Mouse (Mus musculus) intestine, embryonic 15.5 days (tissue): ENCODE data around the gene Olfr1033. TPM values are rescaled to one million over a fixed set of nuclear protein-coding genes. Genes with fewer than 3 reads are reported as not detected.
"Not testable (repeated sequence)": the region's sequence is repeated elsewhere in the genome, so short reads cannot be mapped to it uniquely, and the experiment has no call there.

Experiments
- ATAC-seq: fragments of 200-750 bp; cut with Nextera tagmentation; 2 replicates; pipeline ENCODE4 v1.8.0; 2017; ENCODE audit warnings: moderate TSS enrichment, moderate library complexity
- H3K27ac ChIP-seq: fragments of 300-500 bp; sonication (generic); 2 replicates; pipeline ENCODE4 v1.5.1; 2015; ENCODE audit warnings: mild to moderate bottlenecking, inconsistent platforms
- H3K27me3 ChIP-seq: fragments of 300-500 bp; sonication (generic); replicated peaks from 2 replicates; pipeline ENCODE4 v1.6.1; 2015; ENCODE audit warnings: inconsistent platforms
- H3K36me3 ChIP-seq: fragments of 300-500 bp; sonication (generic); 2 replicates; pipeline ENCODE4 v1.6.1; 2015; ENCODE audit warnings: inconsistent platforms
- H3K4me1 ChIP-seq: fragments of 300-500 bp; sonication (generic); replicated peaks from 2 replicates; pipeline ENCODE4 v1.6.1; 2015; ENCODE audit warnings: inconsistent platforms
- H3K4me2 ChIP-seq: fragments of 300-500 bp; sonication (generic); replicated peaks from 2 replicates; pipeline ENCODE4 v1.6.1; 2015; ENCODE audit warnings: mild to moderate bottlenecking, inconsistent platforms
- H3K4me3 ChIP-seq: fragments of 300-500 bp; sonication (generic); replicated peaks from 2 replicates; pipeline ENCODE4 v1.5.1; 2015; ENCODE audit warnings: inconsistent platforms
- H3K9ac ChIP-seq: fragments of 300-500 bp; sonication (generic); 2 replicates; pipeline ENCODE4 v1.6.1; 2015; ENCODE audit warnings: inconsistent platforms
- H3K9me3 ChIP-seq: fragments of 300-500 bp; sonication (generic); 2 replicates; pipeline ENCODE4 v1.6.1; 2016; ENCODE audit warnings: inconsistent platforms
- WGBS: fragments of 180-500 bp; shearing (Covaris S2); methylation state at CpG from one replicate; pipeline ENCODE4 v1.1.7; 2015; 5-methylcytosine and 5-hydroxymethylcytosine counted together
- polyA plus RNA-seq: library from polyadenylated mRNA; unstranded; fragments of >200 nt; fragmentation: Nextera tagmentation; extraction: Ambion mirVana; gene quantifications from 2 replicates; pipeline ENCODE4 v1.2.1, GENCODE M21; 2015

Gene Olfr1033
- polyA plus RNA-seq, result 2.8 and 3.4 TPM in 2 replicates

DNA sequence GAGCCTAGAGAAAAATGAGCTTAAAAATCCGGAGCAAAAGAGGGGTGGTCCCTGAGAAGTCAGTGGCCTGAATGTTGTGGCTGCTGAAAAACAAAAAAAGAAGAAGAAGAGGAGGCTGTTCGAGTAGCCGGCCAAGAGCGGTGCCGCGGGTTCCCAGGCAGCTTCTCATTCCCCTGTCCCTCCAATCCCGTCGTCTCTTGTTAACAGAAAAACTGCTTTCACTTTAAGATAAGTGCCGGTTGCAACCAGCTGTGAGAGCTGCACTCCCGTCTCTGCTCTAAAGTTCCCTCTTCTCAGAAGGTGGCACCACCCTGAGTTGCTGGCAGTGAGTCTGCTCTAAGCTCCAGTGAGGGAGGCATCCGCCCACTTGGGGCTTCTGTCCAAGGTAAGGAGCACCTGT, at the start of gene Olfr1033:
Gene Olfr1033, plus strand, starts transcription at position 228 of the 400 bp plus-strand sequence.
- Histone ChIP-seq H3K4me2 (peak within 1 kb of the TSS; percentile 51), H3K4me3 (peak within 1 kb of the TSS; percentile 34)
- H3K27ac ChIP-seq, H3K4me1 ChIP-seq, H3K27me3 ChIP-seq, H3K9me3 ChIP-seq, H3K36me3 ChIP-seq, ATAC-seq, H3K9ac ChIP-seq: not testable (repeated sequence)
- whole genome bisulfite sequencing, result 6% methylated on average over 11 of the region's 11 CpGs

DNA sequence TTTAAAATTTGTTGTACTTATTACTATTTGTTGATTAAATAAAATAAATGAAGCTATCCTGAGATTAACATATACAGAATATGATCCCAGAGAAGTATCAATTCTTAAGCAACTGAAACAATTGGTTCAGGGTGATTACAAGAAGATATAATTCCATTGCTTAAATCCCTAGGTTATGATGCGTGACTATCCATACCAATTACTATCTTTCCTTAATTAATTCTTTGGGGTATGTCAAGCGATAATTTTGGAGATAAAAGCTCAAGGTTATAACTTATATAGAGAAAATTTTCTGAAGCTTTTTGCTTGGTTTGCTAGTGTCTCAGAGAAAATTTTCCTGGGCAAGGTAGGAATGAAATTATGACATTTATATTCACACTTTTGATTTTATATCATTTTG, 46.8 kb upstream of the Olfr1033 start, which contains the start of gene Olfr1029:
Gene Olfr1029, plus strand, starts transcription at position 301 of the 400 bp plus-strand sequence.
- Histone ChIP-seq H3K27ac (no peak within 1 kb of the TSS), H3K9me3 (no peaks in the 10 kb centered on the region), H3K27me3 (no peaks in the 10 kb centered on the region), H3K4me3 (no peak within 1 kb of the TSS), H3K4me1 (no peaks in the 10 kb centered on the region), H3K4me2 (no peak within 1 kb of the TSS), H3K9ac (no peak within 1 kb of the TSS), H3K36me3 (no peaks in the 10 kb centered on the region)
- no peak for ATAC-seq
- WGBS, result 82% methylated on average over 2 of the region's 2 CpGs

DNA sequence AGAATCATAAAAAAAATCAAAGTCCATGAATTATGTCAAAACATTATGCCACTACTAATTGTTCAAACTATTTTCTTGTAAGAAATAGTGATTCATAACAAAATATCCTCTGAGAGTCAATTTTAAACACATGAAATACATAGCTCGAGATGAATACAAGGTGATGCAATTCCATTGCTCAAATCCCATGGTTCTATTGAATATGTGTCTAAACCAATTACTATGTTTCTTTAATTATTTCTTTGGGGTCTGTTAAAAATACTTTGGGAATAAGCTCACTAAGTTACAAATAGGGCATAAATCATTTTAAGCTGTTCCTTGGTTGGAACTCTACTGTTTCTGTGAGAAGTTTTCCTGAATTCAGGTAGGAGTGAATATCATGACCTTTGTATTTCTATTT, 41.5 kb upstream of the Olfr1033 start, which contains the start of gene Olfr1030:
Gene Olfr1030, plus strand, starts transcription at position 301 of the 400 bp plus-strand sequence.
- no peak for ATAC-seq
- Histone ChIP-seq H3K9me3 (no peaks in the 10 kb centered on the region), H3K4me2 (no peak within 1 kb of the TSS), H3K4me3 (no peak within 1 kb of the TSS), H3K36me3 (no peaks in the 10 kb centered on the region), H3K9ac (no peak within 1 kb of the TSS), H3K27ac (no peak within 1 kb of the TSS), H3K27me3 (no peaks in the 10 kb centered on the region), H3K4me1 (no peaks in the 10 kb centered on the region)
- 77% methylated on average over 1 of the region's 1 CpGs for WGBS

DNA sequence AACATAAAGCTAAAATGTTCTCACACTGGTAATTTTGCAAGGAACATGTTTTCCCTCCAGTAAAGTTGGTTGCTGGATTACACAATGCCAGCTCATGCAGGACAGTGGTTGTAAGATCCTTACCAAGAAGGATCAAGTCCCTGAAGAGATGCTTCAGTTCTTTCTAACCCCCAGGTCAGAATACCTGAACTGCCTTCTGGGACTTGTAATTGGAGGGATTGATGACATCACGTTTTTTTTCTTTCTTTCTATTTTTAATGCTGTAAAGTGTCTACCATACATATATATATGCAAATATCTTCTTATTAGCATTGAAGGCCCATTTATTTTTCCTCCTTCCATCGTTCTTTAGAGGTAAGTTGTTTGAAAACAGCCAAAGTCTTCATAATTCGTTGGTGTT, 30.4 kb upstream of the Olfr1033 start, which contains the start of gene Olfr1031:
Gene Olfr1031, plus strand, starts transcription at position 301 of the 400 bp plus-strand sequence.
- ATAC-seq, result no peak
- no peak within 1 kb of the TSS for H3K9ac ChIP-seq
- no peak within 1 kb of the TSS for H3K4me3 ChIP-seq
- no peaks in the 10 kb centered on the region for H3K9me3 ChIP-seq
- no peaks in the 10 kb centered on the region for H3K27me3 ChIP-seq
- H3K4me1 ChIP-seq, result no peaks in the 10 kb centered on the region
- 75% methylated on average over 3 of the region's 3 CpGs for WGBS
- H3K27ac ChIP-seq, result no peak within 1 kb of the TSS
- H3K4me2 ChIP-seq, result no peak within 1 kb of the TSS
- H3K36me3 ChIP-seq, result no peaks in the 10 kb centered on the region

DNA sequence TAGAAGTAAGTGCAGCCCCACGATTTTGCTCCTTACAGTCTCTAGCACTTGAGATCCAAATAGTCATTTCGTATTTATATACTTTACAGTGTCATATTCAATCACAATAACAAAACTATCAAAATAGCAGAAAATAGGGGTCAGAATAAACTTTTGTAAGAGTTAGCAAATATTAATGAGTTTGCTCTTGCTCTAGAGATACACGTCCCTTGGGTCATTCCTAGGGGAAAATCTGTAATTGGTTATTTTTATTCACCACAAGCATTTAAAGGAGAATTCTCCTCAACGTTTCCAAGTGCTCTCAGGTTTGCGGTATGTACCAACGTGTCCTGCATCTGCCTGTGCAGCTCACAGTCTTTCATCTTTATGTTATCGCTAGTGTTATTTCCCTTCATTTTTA, 15.2 kb upstream of the Olfr1033 start, which contains the start of gene Olfr1032:
Gene Olfr1032, plus strand, starts transcription at position 301 of the 400 bp plus-strand sequence.
- Histone ChIP-seq H3K4me1 (no peaks in the 10 kb centered on the region), H3K36me3 (no peaks in the 10 kb centered on the region), H3K9me3 (no peaks in the 10 kb centered on the region), H3K4me3 (no peak within 1 kb of the TSS), H3K27ac (no peak within 1 kb of the TSS), H3K4me2 (no peak within 1 kb of the TSS), H3K27me3 (no peaks in the 10 kb centered on the region), H3K9ac (no peak within 1 kb of the TSS)
- ATAC-seq, result no peak
- 83% methylated on average over 7 of the region's 7 CpGs for WGBS

DNA sequence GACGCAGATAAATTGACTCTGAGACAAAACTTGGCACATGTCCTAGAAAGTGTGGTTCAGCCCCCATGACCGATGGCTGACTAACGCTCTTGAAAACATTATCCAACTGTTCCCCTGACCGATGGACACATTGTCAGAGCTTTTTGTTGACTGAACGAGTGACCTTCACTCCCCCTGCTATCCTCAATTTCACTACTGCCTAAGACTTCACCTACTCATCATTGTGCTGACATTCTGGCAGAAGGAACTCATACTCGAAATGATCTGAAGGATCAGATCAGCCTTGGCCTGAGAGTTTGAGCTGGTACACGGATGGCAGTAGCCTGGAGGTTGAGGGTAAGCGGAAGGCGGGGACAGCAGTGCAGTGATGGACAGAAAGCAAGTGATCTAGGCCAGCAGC, 1.1 kb downstream of the Olfr1033 start:
- not testable (repeated sequence) for H3K27me3 ChIP-seq

DNA sequence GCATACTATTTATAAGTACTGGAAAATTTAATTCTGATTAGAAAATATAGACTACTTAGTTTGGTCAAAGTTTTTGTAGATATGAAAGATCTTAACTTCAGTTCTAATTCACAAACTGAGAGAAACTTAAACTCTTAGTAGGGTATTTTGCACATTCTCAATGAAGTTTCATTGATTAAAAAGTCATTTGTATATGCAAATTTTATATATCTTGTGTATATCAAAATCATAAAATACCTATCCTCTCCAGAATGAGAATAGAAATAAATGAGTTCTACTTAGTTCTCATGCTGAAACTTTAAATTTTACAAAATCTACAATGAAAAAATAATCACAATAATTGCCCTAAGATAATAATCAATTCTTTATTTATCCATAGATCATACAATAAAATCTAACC, 25.1 kb downstream of the Olfr1033 start, which contains the start of gene Olfr1034:
Gene Olfr1034, plus strand, starts transcription at position 301 of the 400 bp plus-strand sequence.
- no peak for ATAC-seq
- Histone ChIP-seq H3K27ac (no peak within 1 kb of the TSS), H3K27me3 (no peaks in the 10 kb centered on the region), H3K9ac (no peak within 1 kb of the TSS), H3K4me1 (no peaks in the 10 kb centered on the region), H3K9me3 (no peaks in the 10 kb centered on the region), H3K36me3 (no peaks in the 10 kb centered on the region), H3K4me3 (no peak within 1 kb of the TSS), H3K4me2 (no peak within 1 kb of the TSS)

More for the DNA sequence above, 1.1 kb downstream of the Olfr1033 start:
- WGBS, result 52% methylated on average over 7 of the region's 9 CpGs
- H3K4me3 ChIP-seq, H3K36me3 ChIP-seq, H3K9ac ChIP-seq, H3K9me3 ChIP-seq, H3K4me1 ChIP-seq, ATAC-seq, H3K27ac ChIP-seq, H3K4me2 ChIP-seq: not testable (repeated sequence)

DNA sequence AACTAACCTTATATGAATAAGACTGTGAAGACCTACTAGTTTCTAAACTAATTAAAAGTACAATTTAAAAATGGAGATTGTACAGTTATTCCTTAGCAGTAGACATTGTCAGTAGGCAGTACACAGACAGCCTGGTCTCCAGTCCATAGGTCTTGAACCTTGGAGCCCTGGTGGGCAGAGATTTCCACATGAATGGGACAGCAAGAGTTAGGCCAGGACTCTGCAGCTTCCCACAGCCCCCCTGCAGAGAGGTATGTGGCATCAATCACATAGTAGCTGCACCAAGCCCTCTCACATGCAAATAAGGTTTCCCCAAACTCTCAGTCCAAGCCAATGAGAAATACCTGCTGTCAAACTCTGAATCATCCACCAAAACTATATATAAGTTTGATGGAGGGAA, 30.3 kb downstream of the Olfr1033 start:
- not testable (repeated sequence) for H3K4me2 ChIP-seq, H3K27ac ChIP-seq, H3K4me3 ChIP-seq, H3K9me3 ChIP-seq, ATAC-seq, H3K36me3 ChIP-seq, H3K4me1 ChIP-seq, H3K27me3 ChIP-seq, H3K9ac ChIP-seq

DNA sequence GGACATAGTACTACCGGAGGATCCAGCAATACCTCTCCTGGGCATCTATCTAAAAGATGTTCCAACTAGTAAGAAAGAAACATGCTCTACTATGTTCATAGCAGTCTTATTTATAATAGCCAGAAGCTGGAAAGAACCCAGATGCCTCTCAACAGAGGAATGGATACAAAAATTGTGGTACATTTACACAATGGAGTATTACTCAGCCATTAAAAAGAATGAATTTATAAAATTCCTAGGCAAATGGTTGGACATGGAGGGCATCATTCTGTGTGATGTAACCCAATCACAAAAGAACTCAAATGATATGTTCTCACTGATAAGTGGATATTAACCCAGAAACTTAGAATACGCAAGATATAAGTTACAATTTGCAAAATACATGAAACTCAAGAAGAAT, 43.3 kb downstream of the Olfr1033 start:
- ATAC-seq, H3K36me3 ChIP-seq, H3K4me1 ChIP-seq, H3K4me3 ChIP-seq, H3K9me3 ChIP-seq, H3K4me2 ChIP-seq, H3K9ac ChIP-seq, H3K27me3 ChIP-seq, H3K27ac ChIP-seq: not testable (repeated sequence)
- WGBS, result 98% methylated on average over 2 of the region's 2 CpGs

DNA sequence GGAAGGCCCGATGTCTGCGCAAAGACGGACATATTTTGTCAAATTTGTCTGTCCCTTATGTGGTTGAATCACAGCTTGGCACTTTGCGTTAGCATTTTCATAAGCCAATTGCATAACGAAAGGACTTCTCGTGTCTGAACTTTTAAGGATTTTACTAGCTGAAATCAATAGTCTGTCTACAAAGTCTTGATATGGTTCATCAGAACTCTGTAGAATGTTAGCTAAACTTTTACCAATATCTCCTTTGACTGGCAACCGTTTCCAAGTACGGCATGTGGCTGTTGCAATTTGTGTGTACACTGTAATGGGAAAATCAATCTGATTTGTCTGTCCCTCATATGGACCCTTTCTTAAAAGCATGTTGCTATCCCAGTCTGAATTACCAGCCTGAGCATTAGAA, 49.8 kb downstream of the Olfr1033 start:
- no peak for ATAC-seq
- WGBS, result 81% methylated on average over 8 of the region's 8 CpGs
- no peaks in the 10 kb centered on the region for H3K27me3 ChIP-seq
- H3K4me3 ChIP-seq, result no peak overlapping the region
- no peaks in the 10 kb centered on the region for H3K9me3 ChIP-seq
- H3K4me2 ChIP-seq, result no peak overlapping the region
- H3K4me1 ChIP-seq, result no peaks in the 10 kb centered on the region
- H3K9ac ChIP-seq, result no peak overlapping the region
- no peaks in the 10 kb centered on the region for H3K36me3 ChIP-seq
- no peak overlapping the region for H3K27ac ChIP-seq

DNA sequence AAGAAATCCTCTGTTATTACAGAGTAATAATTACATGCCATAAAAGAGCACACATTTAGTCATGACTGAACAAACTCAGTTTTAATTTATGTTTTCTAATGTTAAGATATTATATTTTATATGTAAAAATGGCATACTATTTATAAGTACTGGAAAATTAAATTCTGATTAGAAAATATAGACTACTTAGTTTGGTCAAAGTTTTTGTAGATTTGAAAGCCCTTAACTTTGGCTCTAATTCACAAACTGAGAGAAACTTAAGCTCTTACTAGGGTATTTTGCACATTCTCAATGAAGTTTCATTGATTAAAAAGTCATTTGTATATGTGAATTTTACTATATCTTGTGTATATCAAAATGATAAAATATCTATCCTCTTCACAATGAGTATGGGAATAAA, 53.3 kb downstream of the Olfr1033 start, which contains the start of gene Olfr1036:
Gene Olfr1036, plus strand, starts transcription at position 301 of the 400 bp plus-strand sequence.
- not testable (repeated sequence) for H3K4me3 ChIP-seq, H3K9ac ChIP-seq, H3K27ac ChIP-seq, H3K9me3 ChIP-seq, H3K36me3 ChIP-seq, H3K4me1 ChIP-seq, H3K27me3 ChIP-seq, H3K4me2 ChIP-seq, ATAC-seq

DNA sequence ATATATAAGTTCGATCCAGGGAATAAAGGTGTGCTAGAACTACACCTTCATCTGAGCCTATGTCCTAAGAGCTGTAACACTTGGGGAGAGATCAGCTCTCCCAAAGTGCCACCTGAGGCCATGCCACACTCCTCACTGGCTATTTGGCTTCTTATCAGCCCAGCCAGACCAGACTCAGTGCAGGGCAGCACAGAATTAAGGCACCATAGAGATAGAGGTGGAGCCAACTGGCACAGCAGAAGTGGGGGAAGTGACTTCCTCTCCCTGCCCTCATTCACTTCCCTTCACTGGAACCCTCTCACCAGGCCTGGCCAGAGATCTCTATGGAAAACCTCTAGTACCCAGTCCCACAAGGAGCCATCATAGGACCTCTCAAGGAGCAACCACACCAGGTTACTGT, 60.0 kb downstream of the Olfr1033 start:
- not testable (repeated sequence) for H3K4me3 ChIP-seq, H3K9ac ChIP-seq, H3K36me3 ChIP-seq, H3K9me3 ChIP-seq, ATAC-seq, H3K27me3 ChIP-seq, H3K27ac ChIP-seq, H3K4me2 ChIP-seq, H3K4me1 ChIP-seq
- WGBS, result 80% methylated on average over 1 of the region's 1 CpGs

DNA sequence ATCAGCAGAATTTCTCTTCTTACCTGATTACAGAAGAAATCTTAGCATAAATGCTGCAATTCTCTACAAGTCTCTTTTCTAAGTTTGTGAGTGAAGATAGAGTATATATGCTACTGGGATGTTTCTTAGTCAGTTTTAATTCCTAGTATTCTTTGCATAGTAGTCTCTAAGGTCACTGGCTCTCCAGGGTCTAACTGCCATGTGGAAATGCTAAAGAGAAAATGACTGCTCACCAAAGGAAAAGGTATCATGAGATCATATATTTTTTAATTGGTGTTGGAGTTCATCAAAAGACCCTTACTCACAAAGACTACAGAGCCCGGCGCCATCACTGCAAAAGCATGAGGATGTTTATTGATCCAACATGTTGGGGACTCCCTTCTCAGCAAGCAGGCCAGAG, 66.9 kb downstream of the Olfr1033 start, which contains the start of gene Olfr1037:
Gene Olfr1037, minus strand, starts transcription at position 101 of the 400 bp plus-strand sequence.
- WGBS, result 87% methylated on average over 2 of the region's 2 CpGs
- Histone ChIP-seq H3K4me1 (no peaks in the 10 kb centered on the region), H3K27ac (no peak within 1 kb of the TSS), H3K9ac (no peak within 1 kb of the TSS), H3K9me3 (no peaks in the 10 kb centered on the region), H3K36me3 (no peaks in the 10 kb centered on the region), H3K4me3 (no peak within 1 kb of the TSS), H3K4me2 (no peak within 1 kb of the TSS), H3K27me3 (no peaks in the 10 kb centered on the region)
- ATAC-seq, result no peak
